Mouse (Mus musculus) left cerebral cortex, adult 2 months (tissue): ENCODE measurements around the gene Gpatch8. TPM values are rescaled to one million over a fixed set of nuclear protein-coding genes. Genes with fewer than 3 reads are reported as not detected.

Experiments
- DNase-seq, 2 experiments: peaks; one replicate each; pipeline ENCODE4 v3.0.0; 2021 to 2022; ENCODE audit warnings: low spot score in 2 of 2, mixed read lengths in 1 of 2; ENCODE audit errors: extremely low spot score in 1 of 2
- H3K27ac ChIP-seq: fragments of 200-600 bp; 2 replicates; pipeline ENCODE4 v1.8.1; 2022
- H3K4me3 ChIP-seq: fragments of 200-600 bp; 2 replicates; pipeline ENCODE4 v1.8.1; 2022
- CTCF ChIP-seq: fragments of 200-600 bp; IDR thresholded peaks from 2 replicates; pipeline ENCODE4 v1.8.1; 2022; ENCODE audit warnings: antibody characterized with exemption, mild to moderate bottlenecking, moderate library complexity
- intact Hi-C: fragments of 180-260 bp; cut with DNase I; formaldehyde crosslinking; loops from one replicate; pipeline ENCODE4 v1.15.1; 2025
- total RNA-seq, 2 experiments: library from RNA; stranded (reverse); gene quantifications; 2 replicates each; pipeline ENCODE4 v1.2.3; 2021

The Gpatch8 gene
- total RNA-seq, 2 experiments from 2014 or later = 57.1 to 60.5 TPM

- no peak for DNase-seq
- no peak overlapping the region for H3K27ac ChIP-seq
- intact Hi-C loops = loop anchor here (10.0 kb wide), 1 partner anchor 240 kb away; no protein-coding TSS in a partner anchor
Measured at GRCm38 (mm10) chr11:102434816-102435705, 121.1 kb downstream of the Gpatch8 start.

DNA sequence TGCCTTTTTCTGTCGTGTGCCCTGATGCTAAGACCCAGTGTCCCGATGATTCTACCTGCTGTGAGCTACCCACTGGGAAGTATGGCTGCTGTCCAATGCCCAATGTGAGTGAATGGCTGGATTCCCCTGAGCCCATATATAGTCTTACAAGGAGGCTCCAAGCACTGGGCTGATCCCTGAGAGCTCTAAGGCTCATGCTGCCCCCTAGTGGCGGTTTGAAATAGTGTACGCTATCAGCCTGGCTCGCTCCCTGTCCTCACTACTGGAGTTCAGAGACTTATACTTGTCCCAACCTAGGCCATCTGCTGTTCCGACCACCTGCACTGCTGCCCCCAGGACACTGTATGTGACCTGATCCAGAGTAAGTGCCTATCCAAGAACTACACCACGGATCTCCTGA is 121.8 kb downstream of the Gpatch8 start:
- no peak overlapping the region for H3K4me3 ChIP-seq
- intact Hi-C loops = loop anchor here (10.0 kb wide), 1 partner anchor 240 kb away; no protein-coding TSS in a partner anchor
- TF ChIP-seq CTCF = peak; percentile 92
- no peak overlapping the region for H3K27ac ChIP-seq
- peak; percentile 87 to 91 for DNase-seq

More at GRCm38 (mm10) chr11:102434816-102435705, 121.1 kb downstream of the Gpatch8 start:
- TF ChIP-seq CTCF = no peak
- no peak overlapping the region for H3K4me3 ChIP-seq

- intact Hi-C loops = loop anchor here (10.0 kb wide), 1 partner anchor 239 kb away; no protein-coding TSS in a partner anchor
- no peak for TF ChIP-seq CTCF
- no peak overlapping the region for H3K4me3 ChIP-seq
- no peak for DNase-seq
- H3K27ac ChIP-seq = no peak overlapping the region
Measured at GRCm38 (mm10) chr11:102433866-102434265, 122.3 kb downstream of the Gpatch8 start.

DNA sequence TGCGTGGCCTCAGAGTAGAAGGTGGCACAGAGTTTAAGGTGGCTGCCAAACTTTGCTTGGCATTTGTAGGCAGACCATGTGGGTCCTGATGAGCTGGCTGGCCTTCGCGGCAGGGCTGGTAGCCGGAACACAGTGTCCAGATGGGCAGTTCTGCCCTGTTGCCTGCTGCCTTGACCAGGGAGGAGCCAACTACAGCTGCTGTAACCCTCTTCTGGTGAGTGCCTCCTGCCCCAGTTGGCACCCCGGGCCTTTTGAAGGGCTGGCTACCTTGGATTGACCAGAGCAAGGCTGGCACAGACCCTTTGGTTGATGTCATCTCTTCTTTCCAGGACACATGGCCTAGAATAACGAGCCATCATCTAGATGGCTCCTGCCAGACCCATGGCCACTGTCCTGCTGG is 123.3 kb downstream of the Gpatch8 start:
- Histone ChIP-seq H3K4me3 (no peak overlapping the region), H3K27ac (peak overlapping the region; percentile 13; the same call in 1 of the 2 replicates)
- intact Hi-C loops = loop anchor here (10.0 kb wide), 1 partner anchor 238 kb away; no protein-coding TSS in a partner anchor
- TF ChIP-seq CTCF = no peak
- no peak for DNase-seq

- Histone ChIP-seq H3K4me3 (no peak overlapping the region), H3K27ac (no peak overlapping the region; the same call in 1 of the 2 replicates)
- intact Hi-C loops = loop anchor here (10.0 kb wide), 1 partner anchor 237 kb away; no protein-coding TSS in a partner anchor
- TF ChIP-seq CTCF = no peak
- DNase-seq = no peak
Measured at GRCm38 (mm10) chr11:102432115-102432843, 123.9 kb downstream of the Gpatch8 start.

- intact Hi-C loops = loop anchor here (2.0 to 10.0 kb wide), 2 partner anchors 21 to 237 kb away; no protein-coding TSS in a partner anchor
- H3K27ac ChIP-seq = no peak overlapping the region
- DNase-seq = no peak
- no peak overlapping the region for H3K4me3 ChIP-seq
- no peak for TF ChIP-seq CTCF
Measured at GRCm38 (mm10) chr11:102431728-102432114, 124.5 kb downstream of the Gpatch8 start.

GRCm38 (mm10) chr11:102431018-102431645 is 125.1 kb downstream of the Gpatch8 start:
- H3K27ac ChIP-seq = peak overlapping the region; percentile 92
- intact Hi-C loops = loop anchor here (2.0 to 10.0 kb wide), 2 partner anchors 20 to 236 kb away; no protein-coding TSS in a partner anchor
- TF ChIP-seq CTCF = peak; percentile 79
- DNase-seq = peak; percentile 77 to 80
- peak overlapping the region; percentile 67 for H3K4me3 ChIP-seq

DNA sequence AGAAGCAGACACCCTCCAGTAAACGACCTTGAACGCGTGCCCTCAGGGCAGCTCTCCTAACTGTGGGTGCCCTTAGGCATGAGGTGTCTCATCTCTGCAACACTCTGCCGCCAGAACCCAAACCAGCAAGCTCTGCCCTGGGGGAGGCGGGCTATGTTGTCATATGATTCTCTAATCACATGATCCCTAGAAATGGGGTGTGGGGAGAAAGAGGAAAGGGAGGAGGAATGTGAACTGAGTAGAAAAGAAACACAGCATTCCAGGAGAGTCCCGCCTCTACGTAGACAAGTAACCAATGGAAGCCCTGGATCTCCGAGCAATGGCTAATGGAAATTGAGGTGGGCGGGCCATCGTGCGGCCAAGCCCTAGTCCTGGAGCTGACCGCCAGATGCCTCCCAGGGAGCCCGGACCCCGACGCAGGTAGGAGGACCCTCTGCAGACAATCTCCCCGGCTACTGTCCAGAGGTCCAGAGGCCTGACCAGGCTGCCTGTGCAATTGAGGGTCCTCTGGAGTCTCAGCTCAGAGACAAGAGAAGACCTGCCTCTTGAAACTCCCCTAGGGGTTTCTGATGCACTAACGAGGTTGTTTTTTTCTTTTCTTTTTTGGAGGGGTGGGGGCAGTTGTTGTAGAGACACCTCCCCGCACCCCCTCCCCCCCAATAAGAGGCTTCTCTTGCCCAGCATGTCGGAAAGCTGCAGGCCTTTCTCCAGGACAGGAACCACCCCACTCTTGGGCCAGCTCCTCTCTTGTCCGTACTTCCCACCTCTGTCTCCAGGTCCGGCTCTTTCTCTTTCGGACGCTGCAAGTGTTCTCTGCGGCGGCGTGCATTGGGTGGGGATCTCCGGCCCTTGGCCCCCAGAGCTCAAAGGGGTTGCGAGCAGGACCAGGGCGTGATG is 125.8 kb downstream of the Gpatch8 start, which contains the start of gene Grn:
Grn (plus strand) TSS at position 195 of the 897 bp plus-strand sequence.
- TF ChIP-seq CTCF = no peak
- Histone ChIP-seq H3K27ac (peak within 1 kb of the TSS; percentile 92), H3K4me3 (peak within 1 kb of the TSS; percentile 67)
- DNase-seq = peak; percentile 81 to 89
- intact Hi-C loops = loop anchor here (1.0 to 10.0 kb wide), 4 partner anchors 20 to 236 kb away; no protein-coding TSS in a partner anchor

DNA sequence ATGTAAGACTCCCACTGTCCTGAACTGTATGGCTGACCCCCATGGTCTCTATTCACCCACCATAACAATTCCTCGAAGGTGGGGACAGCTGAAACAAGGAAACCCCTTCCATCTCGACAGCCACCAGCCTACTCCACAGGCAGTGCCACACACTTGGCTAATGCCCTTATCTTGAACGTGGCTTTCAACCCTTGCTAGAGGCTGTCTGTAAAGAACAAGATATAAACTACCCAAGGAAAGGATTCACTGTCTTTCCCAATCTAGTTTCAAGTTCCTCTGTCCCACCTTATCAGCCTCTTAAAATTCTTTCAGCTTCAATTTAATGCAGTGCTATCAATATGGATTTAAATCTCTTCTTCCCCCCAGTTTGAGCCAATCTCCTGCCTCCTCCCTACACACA is 126.6 kb downstream of the Gpatch8 start:
- TF ChIP-seq CTCF = no peak
- DNase-seq = no peak
- Histone ChIP-seq H3K4me3 (peak overlapping the region; percentile 67), H3K27ac (no peak overlapping the region; the same call in 1 of the 2 replicates)
- intact Hi-C loops = no loop called here

GRCm38 (mm10) chr11:102428981-102429540 is 127.1 kb downstream of the Gpatch8 start:
- Histone ChIP-seq H3K4me3 (peak overlapping the region; percentile 67), H3K27ac (no peak overlapping the region)
- no peak for DNase-seq
- intact Hi-C loops = no loop called here
- TF ChIP-seq CTCF = no peak

Other genes with a start within 250 kb of the Gpatch8 start
- 100 to 1,000 TPM; 131 to 141 TPM for gene Ubtf, start 236.7 kb downstream of the Gpatch8 start, total RNA-seq
- under 1 TPM; 0.16 to 0.43 TPM for gene Slc4a1, start 190.2 kb downstream of the Gpatch8 start, total RNA-seq
- 100 to 1,000 TPM; 505 to 522 TPM for gene Rundc3a, start 163.0 kb downstream of the Gpatch8 start, total RNA-seq
- 10 to 100 TPM; 65.7 to 68.6 TPM for gene Slc25a39, start 148.4 kb downstream of the Gpatch8 start, total RNA-seq
- gene Grn, start 126.1 kb downstream of the Gpatch8 start, total RNA-seq = 10 to 100 TPM; 58.1 to 66.2 TPM
- 100 to 1,000 TPM; 117 to 123 TPM for gene Fam171a2, start 108.7 kb downstream of the Gpatch8 start, total RNA-seq
- gene Itga2b, start 86.3 kb downstream of the Gpatch8 start, total RNA-seq = 1 to 10 TPM; 2.5 to 4.1 TPM
- gene Gm11627, start 23.1 kb upstream of the Gpatch8 start, total RNA-seq = 1 to 10 TPM; 4.8 to 5.0 TPM
- gene Fzd2, start 48.0 kb upstream of the Gpatch8 start, total RNA-seq = 10 to 100 TPM; 10.9 to 11.7 TPM
- not detected for gene Meioc, start 107.3 kb upstream of the Gpatch8 start, total RNA-seq
- gene Ccdc43, start 141.4 kb upstream of the Gpatch8 start, total RNA-seq = 10 to 100 TPM; 24.6 to 34.5 TPM
- gene Adam11, start 205.0 kb upstream of the Gpatch8 start, total RNA-seq = 100 to 1,000 TPM; 128 to 140 TPM